Mouse (Mus musculus) Patski (cell line): ENCODE data around the gene Arfip1. TPM values are rescaled to one million over a fixed set of nuclear protein-coding genes. Genes with fewer than 3 reads are reported as not detected.

Experiments
- ATAC-seq: fragments of 100-300 bp; one replicate; pipeline ENCODE4 v1.8.0; 2021
- CTCF ChIA-PET: fragments of 350-600 bp; sonication (Branson Sonifier 250); formaldehyde crosslinking; loops from one replicate; lab custom pipeline; 2022; ENCODE audit warnings: inconsistent platforms; lab: Charles Lee
- POLR2A ChIA-PET: fragments of 350-600 bp; sonication (Branson Sonifier 250); formaldehyde crosslinking; loops from one replicate; lab custom pipeline; 2022; ENCODE audit warnings: antibody characterized with exemption, inconsistent platforms; lab: Charles Lee
- DNase-seq: peaks from one replicate; pipeline ENCODE4 v3.0.0-alpha.2; 2011; ENCODE audit warnings: low read depth, low spot score
- H3K27me3 ChIP-seq: fragments of 371-371 bp; one replicate; pipeline ENCODE4 v1.5.1; 2021
- CTCF ChIP-seq: fragments of 100-300 bp; IDR thresholded peaks from one replicate; pipeline ENCODE4 v1.5.1; 2021
- in situ Hi-C: fragments of 300-500 bp; cut with MboI; formaldehyde crosslinking; loops from 3 replicates; pipeline ENCODE4 v1.11.1; 2018; ENCODE audit warnings: low pct_unique_long_range_greater_than_20kb, mixed read lengths
- polyA plus RNA-seq: library from polyadenylated mRNA; unstranded; gene quantifications from one replicate; pipeline ENCODE4 v1.2.3, GENCODE M21; 2021

Gene Arfip1
- polyA plus RNA-seq, 1 experiment from 2014 or later, result 107 TPM

DNA sequence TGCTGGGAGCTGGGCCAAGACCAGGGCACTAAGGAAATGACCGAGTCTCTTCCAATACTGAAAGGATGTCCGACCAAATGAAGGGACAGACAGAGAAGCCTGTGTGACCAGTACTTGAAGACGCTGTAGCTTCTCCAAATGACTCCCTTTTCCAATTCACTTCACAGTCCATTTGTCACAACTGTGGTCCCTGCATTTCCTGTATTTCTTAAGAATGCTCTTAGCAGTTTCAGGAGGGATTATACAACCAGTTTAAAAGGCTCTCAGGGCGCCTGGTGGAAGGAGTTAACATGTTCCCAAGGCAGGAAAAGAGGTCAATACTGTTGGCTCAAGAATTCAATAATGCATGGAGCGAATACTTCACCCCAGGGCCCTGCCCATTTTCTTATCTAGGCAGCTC, 109.5 kb downstream of the Arfip1 start:
- ATAC-seq, result no peak
- POLR2A ChIA-PET, result no interaction called here
- in situ Hi-C loops, result no loop called here
- TF ChIP-seq CTCF, result no peak
- DNase-seq, result no peak
- H3K27me3 ChIP-seq, result no peaks in the 10 kb centered on the region
- CTCF ChIA-PET, result interaction anchor here (1.2 to 3.0 kb wide), 4 partner anchors 9 to 23 kb away, joined by 4 to 9 read pairs (median 6); no protein-coding TSS in a partner anchor

DNA sequence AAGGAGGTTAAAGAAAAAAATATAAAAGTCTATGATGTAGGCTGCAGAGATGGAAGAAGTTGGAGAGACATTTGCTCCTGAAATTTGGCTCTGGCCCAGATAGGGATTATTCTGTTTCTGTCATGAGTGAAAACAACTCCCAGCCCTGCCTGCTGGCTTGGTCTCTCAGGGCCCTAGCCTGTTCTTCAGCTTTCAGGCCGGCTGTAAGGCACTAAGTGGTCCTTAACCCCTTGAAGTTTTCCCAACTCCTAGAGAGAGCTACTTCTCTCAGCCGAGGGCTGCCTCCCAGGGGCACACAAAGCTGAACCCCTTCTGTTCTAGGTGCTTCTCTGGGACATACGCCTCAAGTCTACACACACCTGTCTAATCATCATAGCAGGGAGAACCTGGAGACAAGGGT, 109.9 kb downstream of the Arfip1 start:
- CTCF ChIA-PET, result interaction anchor here (1.2 to 3.0 kb wide), 4 partner anchors 9 to 23 kb away, joined by 4 to 9 read pairs (median 6); no protein-coding TSS in a partner anchor
- in situ Hi-C loops, result no loop called here
- no peak for DNase-seq

DNA sequence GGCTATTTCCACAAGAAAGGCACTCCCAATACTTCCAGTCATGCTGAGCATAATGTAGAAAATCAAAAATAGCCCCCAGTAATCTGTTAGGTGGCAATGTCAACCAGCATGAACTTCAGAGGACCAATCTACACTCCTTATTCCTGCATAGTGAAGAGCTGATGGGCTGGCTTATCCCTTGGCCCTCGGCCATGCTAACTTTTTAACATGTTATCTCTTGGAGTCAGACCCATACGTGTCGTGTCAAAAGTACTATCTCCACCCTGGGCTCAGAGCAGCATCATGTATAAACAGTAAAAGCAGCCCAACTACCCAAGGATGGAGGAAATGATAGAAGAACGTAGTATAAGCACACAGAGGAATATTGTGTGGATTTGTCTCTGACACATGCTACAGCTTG, 111.3 kb downstream of the Arfip1 start:
- in situ Hi-C loops, result no loop called here
- no peak for TF ChIP-seq CTCF
- CTCF ChIA-PET, result interaction anchor here (1.0 to 3.0 kb wide), 4 partner anchors 12 to 48 kb away, joined by 3 to 9 read pairs (median 6); no protein-coding TSS in a partner anchor
- ATAC-seq, result no peak
- DNase-seq, result no peak
- no peaks in the 10 kb centered on the region for H3K27me3 ChIP-seq
- POLR2A ChIA-PET, result interaction anchor here (1.0 kb wide), 1 partner anchor 99 kb away, joined by 3 read pairs; no protein-coding TSS in a partner anchor

More for the DNA sequence above, 109.9 kb downstream of the Arfip1 start:
- POLR2A ChIA-PET, result no interaction called here
- H3K27me3 ChIP-seq, result no peaks in the 10 kb centered on the region
- TF ChIP-seq CTCF, result no peak
- no peak for ATAC-seq

DNA sequence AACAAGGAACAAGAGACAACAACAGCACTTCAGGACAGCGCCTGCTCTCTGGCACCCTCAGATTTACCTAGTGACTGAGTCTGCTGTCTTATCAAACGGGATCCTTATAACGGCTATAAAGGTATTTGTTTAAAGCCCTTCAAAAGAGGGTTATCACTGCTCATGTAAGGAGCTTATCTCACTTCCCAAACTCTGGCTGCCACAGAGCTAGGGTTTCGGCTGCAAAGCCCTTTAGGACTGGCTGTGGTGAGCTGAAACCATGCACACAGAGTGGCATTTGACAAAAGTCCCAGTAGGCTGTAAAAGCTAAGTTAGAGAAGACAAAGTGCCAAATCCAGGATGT, 114.3 kb downstream of the Arfip1 start:
- TF ChIP-seq CTCF, result no peak
- POLR2A ChIA-PET, result interaction anchor here (1.1 to 1.2 kb wide), 2 partner anchors 12 to 21 kb away, joined by 4 read pairs; no protein-coding TSS in a partner anchor
- in situ Hi-C loops, result no loop called here

DNA sequence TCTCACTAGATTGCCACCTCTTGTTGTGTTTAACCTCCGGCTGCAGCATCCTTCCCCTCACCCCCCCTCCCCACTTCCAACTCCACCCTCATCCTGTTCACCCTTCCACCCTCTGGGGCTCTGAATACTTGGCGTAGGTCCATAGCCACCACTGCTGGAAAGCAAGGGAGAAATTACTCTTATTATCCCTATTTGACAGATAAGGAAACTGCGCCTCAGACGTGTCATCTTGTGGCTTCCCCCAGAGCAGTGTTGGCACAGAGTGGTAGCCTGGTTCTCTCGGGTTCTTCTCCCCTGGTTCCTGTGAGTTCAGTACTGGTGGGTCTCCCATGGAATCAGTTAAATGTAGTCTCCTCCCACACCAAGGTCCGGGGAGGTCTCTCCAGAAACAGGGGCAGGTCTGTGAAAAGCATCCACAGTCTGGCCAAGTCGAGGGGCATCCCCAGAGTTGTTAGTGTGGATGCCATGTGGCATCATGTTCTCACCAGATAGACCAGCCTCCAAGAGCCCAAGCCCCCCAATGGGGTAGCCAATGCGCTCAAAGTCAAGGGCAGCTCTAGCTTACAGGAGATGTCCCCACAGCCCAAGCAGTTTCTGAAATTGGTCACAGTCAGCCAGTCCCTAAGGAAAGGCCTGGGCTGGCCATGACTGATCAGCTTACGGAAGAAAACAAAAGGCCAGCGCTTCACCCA, 114.9 kb downstream of the Arfip1 start:
- no peak for TF ChIP-seq CTCF
- ChIA-PET POLR2A (interaction anchor here (1.2 kb wide), 1 partner anchor 11 kb away, joined by 4 read pairs; no protein-coding TSS in a partner anchor), CTCF (interaction anchor here (1.1 to 1.7 kb wide), 4 partner anchors 8 to 115 kb away, joined by 5 to 6 read pairs (median 6); partner anchors contain the start of gene Fhdc1)
- ATAC-seq (no peak), DNase-seq (no peak)
- no peaks in the 10 kb centered on the region for H3K27me3 ChIP-seq
- in situ Hi-C loops, result no loop called here

More for the DNA sequence above, 114.3 kb downstream of the Arfip1 start:
- no peak for DNase-seq
- CTCF ChIA-PET, result interaction anchor here (1.1 to 1.7 kb wide), 4 partner anchors 9 to 115 kb away, joined by 5 to 6 read pairs (median 6); partner anchors contain the start of gene Fhdc1
- no peak for ATAC-seq
- no peaks in the 10 kb centered on the region for H3K27me3 ChIP-seq

DNA sequence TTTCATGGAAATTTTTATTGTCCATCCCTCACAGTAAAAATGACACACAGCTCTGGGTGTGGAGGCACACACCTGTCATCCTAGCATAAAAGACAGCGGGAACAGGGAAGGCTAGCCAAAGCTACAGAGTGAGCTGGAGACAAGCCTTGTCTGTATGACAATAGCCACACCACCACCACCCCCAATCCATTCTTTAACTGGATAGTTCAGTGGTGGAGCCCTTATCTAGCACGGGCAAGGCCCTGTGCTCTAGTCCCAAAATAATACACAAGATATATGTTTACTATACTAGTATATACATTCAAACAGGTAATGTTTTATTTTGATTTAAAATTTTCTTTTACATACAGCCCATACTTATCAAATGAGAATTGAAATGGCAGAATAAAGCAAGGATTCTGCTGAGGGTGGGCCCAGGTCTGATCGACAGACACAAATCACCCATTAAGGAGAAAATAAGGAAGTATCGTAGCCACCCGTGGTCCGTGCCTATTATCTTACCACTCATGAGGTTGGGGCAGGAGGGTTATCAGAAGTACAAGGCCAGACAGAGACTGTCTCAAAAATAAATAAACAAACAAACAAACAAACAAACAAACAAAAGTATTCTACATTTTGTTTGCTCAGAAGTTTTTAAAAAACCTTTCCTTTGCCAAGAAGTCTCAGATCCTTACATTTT, 116.5 kb downstream of the Arfip1 start:
- CTCF ChIA-PET, result interaction anchor here (0.9 kb wide), 1 partner anchor 17 kb away, joined by 3 read pairs; no protein-coding TSS in a partner anchor
- in situ Hi-C loops, result no loop called here
- ATAC-seq, result no peak

DNA sequence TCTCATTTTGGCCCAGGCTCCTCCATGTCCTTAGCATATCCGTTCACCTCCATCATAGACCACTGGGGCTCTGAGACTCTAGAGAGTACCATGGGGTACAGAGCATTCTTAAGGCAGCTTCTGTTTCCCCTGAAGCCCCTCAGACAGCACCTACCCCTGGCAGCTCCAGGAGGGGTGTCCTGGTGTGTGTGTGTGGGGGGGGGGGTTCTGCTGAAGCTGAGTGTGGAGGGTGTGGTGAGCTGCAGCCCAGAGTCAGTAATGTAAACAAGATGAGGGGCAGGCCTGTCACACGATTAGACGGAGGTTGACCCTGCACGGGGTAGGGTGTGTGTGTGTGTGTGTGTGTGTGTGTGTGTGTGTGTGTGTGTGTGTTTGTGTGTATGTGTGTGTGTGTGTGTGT, 120.7 kb downstream of the Arfip1 start:
- POLR2A ChIA-PET, result no interaction called here
- in situ Hi-C loops, result no loop called here
- no peak for TF ChIP-seq CTCF
- H3K27me3 ChIP-seq, result no peaks in the 10 kb centered on the region
- ATAC-seq (no peak), DNase-seq (no peak)
- CTCF ChIA-PET, result interaction anchor here (0.8 kb wide), 1 partner anchor 18 kb away, joined by 3 read pairs; no protein-coding TSS in a partner anchor

More for the DNA sequence above, 116.5 kb downstream of the Arfip1 start:
- DNase-seq, result no peak
- POLR2A ChIA-PET, result interaction anchor here (1.1 kb wide), 1 partner anchor 11 kb away, joined by 3 read pairs; no protein-coding TSS in a partner anchor
- no peak for TF ChIP-seq CTCF
- H3K27me3 ChIP-seq, result no peaks in the 10 kb centered on the region

DNA sequence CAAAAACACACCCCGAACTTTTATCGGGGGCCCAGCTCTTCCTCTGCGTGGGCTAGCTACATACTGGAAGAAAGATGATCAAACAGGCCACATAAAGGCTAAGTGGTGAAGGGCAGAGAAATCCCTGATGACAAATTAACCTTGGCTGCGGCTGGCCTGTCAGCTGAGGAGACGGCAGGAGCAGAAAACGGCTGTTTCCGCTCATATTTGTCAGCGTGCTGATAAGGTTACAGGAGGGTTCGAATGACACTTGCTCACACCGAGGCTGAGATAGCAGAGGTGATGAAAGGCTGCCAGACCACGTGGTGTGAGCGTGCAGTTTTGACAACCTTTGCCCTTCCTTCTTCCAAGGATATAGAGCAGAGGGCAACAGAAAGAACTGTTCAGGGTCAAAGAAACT, 121.5 kb downstream of the Arfip1 start:
- POLR2A ChIA-PET, result no interaction called here
- CTCF ChIA-PET, result no interaction called here
- ATAC-seq (no peak), DNase-seq (no peak)
- H3K27me3 ChIP-seq, result no peaks in the 10 kb centered on the region
- no peak for TF ChIP-seq CTCF
- in situ Hi-C loops, result no loop called here

DNA sequence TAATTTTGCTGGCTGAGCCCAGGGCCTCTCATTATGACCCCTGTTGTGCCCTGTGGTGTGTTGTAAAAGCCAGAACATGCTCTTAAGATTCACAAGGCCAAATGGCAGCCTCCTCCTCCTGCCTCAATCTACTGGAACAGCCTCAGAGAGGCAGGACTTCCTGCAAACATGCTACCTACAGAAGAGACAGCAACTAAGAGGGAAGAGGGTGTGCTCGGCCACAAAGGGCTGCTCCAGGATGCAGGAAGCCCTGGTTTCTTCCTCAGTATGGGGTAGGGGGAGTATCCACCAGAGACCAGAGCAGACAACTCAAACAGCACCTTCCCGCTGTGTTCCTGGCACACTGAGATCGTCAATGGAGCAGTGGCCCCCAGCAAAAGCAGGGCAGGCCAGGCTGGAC, 121.9 kb downstream of the Arfip1 start:
- no peak for TF ChIP-seq CTCF
- ChIA-PET CTCF (interaction anchor here (1.0 to 1.1 kb wide), 2 partner anchors 12 to 34 kb away, joined by 3 read pairs; no protein-coding TSS in a partner anchor), POLR2A (no interaction called here)
- in situ Hi-C loops, result no loop called here
- H3K27me3 ChIP-seq, result no peaks in the 10 kb centered on the region
- ATAC-seq, result no peak
- no peak for DNase-seq

DNA sequence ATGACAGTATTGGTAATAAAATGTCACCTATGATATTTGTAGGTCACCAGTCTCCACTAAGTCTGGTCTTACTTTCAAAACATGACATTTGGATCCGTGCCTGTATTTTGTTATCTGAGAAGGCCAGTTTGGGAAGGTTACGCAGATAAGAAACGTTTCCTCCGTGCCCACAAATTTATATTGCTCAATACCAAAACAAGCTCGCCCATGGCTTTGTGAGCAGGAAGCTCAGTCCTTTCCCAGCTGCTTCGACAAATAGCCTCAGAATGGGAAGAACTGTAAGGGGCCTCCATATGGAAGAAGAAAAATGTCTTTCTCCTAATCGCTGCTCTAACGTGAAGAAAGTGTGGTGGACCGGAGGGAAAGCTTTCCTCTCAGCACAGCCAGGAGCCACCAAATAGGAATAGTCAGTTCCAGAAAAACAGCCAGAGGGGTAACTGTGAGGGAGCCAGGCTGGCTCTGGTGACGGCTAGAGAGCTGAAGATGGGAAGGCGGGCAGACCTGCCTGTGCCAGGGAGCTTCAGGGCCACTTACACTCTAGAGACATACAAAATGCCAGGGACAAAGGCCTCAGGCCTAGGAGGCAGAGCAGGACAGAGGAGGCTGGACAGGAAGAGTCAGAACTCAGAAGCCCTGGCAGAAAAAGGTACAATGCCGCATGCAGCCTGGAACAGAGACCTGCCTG, 126.5 kb downstream of the Arfip1 start:
- ATAC-seq (no peak), DNase-seq (no peak)
- H3K27me3 ChIP-seq, result no peaks in the 10 kb centered on the region
- CTCF ChIA-PET, result interaction anchor here (1.1 to 2.6 kb wide), 6 partner anchors 13 to 103 kb away, joined by 3 to 12 read pairs (median 5); partner anchors contain the start of gene Fhdc1
- POLR2A ChIA-PET, result interaction anchor here (0.6 to 1.8 kb wide), 4 partner anchors 9 to 69 kb away, joined by 3 to 4 read pairs (median 4); no protein-coding TSS in a partner anchor
- in situ Hi-C loops, result no loop called here
- no peak for TF ChIP-seq CTCF
